Mouse (Mus musculus) E14TG2a.4 (cell line): Measurements from ENCODE around the gene Lsm11.

Source experiments
- H3K27me3 ChIP-seq: 2 replicates; pipeline ENCODE4 v1.6.1; 2014; ENCODE audit warnings: low read length, control low read depth; ENCODE audit not compliant: insufficient read depth
- H3K36me3 ChIP-seq: 2 replicates; pipeline ENCODE4 v1.6.1; 2014; ENCODE audit warnings: low read length, control low read depth; ENCODE audit not compliant: insufficient read depth
- H3K4me1 ChIP-seq: replicated peaks from 2 replicates; pipeline ENCODE4 v1.6.1; 2014; ENCODE audit warnings: low read depth, low read length, control low read depth
- H3K4me3 ChIP-seq: replicated peaks from 2 replicates; pipeline ENCODE4 v1.5.1; 2014; ENCODE audit warnings: mild to moderate bottlenecking, low read length
- H3K9me3 ChIP-seq: 2 replicates; pipeline ENCODE4 v1.6.1; 2014; ENCODE audit warnings: low read length, control low read depth
- CTCF ChIP-seq: conservative IDR thresholded peaks from 2 replicates; pipeline ENCODE4 v1.5.1; 2014; ENCODE audit warnings: low read length
- NANOG ChIP-seq: IDR thresholded peaks from 2 replicates; pipeline ENCODE4 v1.6.1; 2014; ENCODE audit warnings: borderline replicate concordance, low read length, mixed read lengths
- POU5F1 ChIP-seq: IDR thresholded peaks from 2 replicates; pipeline ENCODE4 v1.6.1; 2014; ENCODE audit warnings: low read length, borderline replicate concordance

The Lsm11 gene

GRCm38 (mm10) chr11:45906109-45906786 is 38.5 kb downstream of the Lsm11 start:
- no peaks in the 10 kb centered on the region for H3K9me3 ChIP-seq
- H3K27me3 ChIP-seq: no peaks in the 10 kb centered on the region
- H3K4me3 ChIP-seq: no peak overlapping the region
- peaks cover 78% of the 10 kb centered on the region for H3K36me3 ChIP-seq
- H3K4me1 ChIP-seq: no peaks in the 10 kb centered on the region
- TF ChIP-seq POU5F1: no peak
- no peak for TF ChIP-seq CTCF

- peaks cover 72% of the 10 kb centered on the region for H3K36me3 ChIP-seq
- no peaks in the 10 kb centered on the region for H3K27me3 ChIP-seq
- no peak for TF ChIP-seq NANOG
- no peak for TF ChIP-seq POU5F1
- no peak for TF ChIP-seq CTCF
- no peak overlapping the region for H3K4me3 ChIP-seq
- no peaks in the 10 kb centered on the region for H3K9me3 ChIP-seq
- H3K4me1 ChIP-seq: no peaks in the 10 kb centered on the region; the same call in 1 of the 2 replicates
Measured at GRCm38 (mm10) chr11:45900233-45901015, 44.3 kb downstream of the Lsm11 start.

GRCm38 (mm10) chr11:45897392-45897791 is 47.3 kb downstream of the Lsm11 start:
- H3K27me3 ChIP-seq: no peaks in the 10 kb centered on the region
- H3K4me1 ChIP-seq: no peaks in the 10 kb centered on the region; the same call in 1 of the 2 replicates
- peaks cover 85% of the 10 kb centered on the region for H3K36me3 ChIP-seq
- no peaks in the 10 kb centered on the region for H3K9me3 ChIP-seq
- no peak overlapping the region for H3K4me3 ChIP-seq
- TF ChIP-seq CTCF (no peak), NANOG (no peak), POU5F1 (no peak)

- Histone ChIP-seq H3K9me3 (no peaks in the 10 kb centered on the region), H3K4me1 (peaks cover 14% of the 10 kb centered on the region), H3K27me3 (no peaks in the 10 kb centered on the region), H3K36me3 (peaks cover 96% of the 10 kb centered on the region), H3K4me3 (no peak overlapping the region)
- TF ChIP-seq POU5F1 (no peak), CTCF (no peak), NANOG (no peak)
Measured at GRCm38 (mm10) chr11:45892861-45893360, 51.8 kb downstream of the Lsm11 start.

- no peak for TF ChIP-seq NANOG
- no peak for TF ChIP-seq CTCF
- TF ChIP-seq POU5F1: no peak
- Histone ChIP-seq H3K27me3 (no peaks in the 10 kb centered on the region), H3K9me3 (no peaks in the 10 kb centered on the region), H3K4me3 (no peak overlapping the region), H3K4me1 (peaks cover 31% of the 10 kb centered on the region), H3K36me3 (peaks cover 87% of the 10 kb centered on the region)
Measured at GRCm38 (mm10) chr11:45890423-45890822, 54.3 kb downstream of the Lsm11 start.

- no peak for TF ChIP-seq POU5F1
- no peak for TF ChIP-seq NANOG
- TF ChIP-seq CTCF: no peak
- H3K4me3 ChIP-seq: no peak overlapping the region
- H3K27me3 ChIP-seq: no peaks in the 10 kb centered on the region
- peaks cover 36% of the 10 kb centered on the region for H3K4me1 ChIP-seq
- H3K9me3 ChIP-seq: no peaks in the 10 kb centered on the region
- peaks cover 84% of the 10 kb centered on the region for H3K36me3 ChIP-seq
Measured at GRCm38 (mm10) chr11:45889981-45890380, 54.8 kb downstream of the Lsm11 start.

GRCm38 (mm10) chr11:45888471-45889030 is 56.2 kb downstream of the Lsm11 start:
- peaks cover 41% of the 10 kb centered on the region for H3K4me1 ChIP-seq
- H3K27me3 ChIP-seq: no peaks in the 10 kb centered on the region
- peaks cover 75% of the 10 kb centered on the region for H3K36me3 ChIP-seq
- no peaks in the 10 kb centered on the region for H3K9me3 ChIP-seq
- no peak overlapping the region for H3K4me3 ChIP-seq
- TF ChIP-seq CTCF (no peak), NANOG (no peak), POU5F1 (no peak)

GRCm38 (mm10) chr11:45886596-45886995 is 58.1 kb downstream of the Lsm11 start:
- H3K4me1 ChIP-seq: peaks cover 41% of the 10 kb centered on the region
- no peaks in the 10 kb centered on the region for H3K27me3 ChIP-seq
- no peak for TF ChIP-seq POU5F1
- no peak for TF ChIP-seq CTCF
- TF ChIP-seq NANOG: no peak
- H3K9me3 ChIP-seq: no peaks in the 10 kb centered on the region
- no peak overlapping the region for H3K4me3 ChIP-seq
- peaks cover 55% of the 10 kb centered on the region for H3K36me3 ChIP-seq
